Mouse (Mus musculus) G1E (cell line): ENCODE data around the gene Htr2a. TPM values are rescaled to one million over a fixed set of nuclear protein-coding genes. Genes with fewer than 3 reads are reported as not detected.
A peak's percentile ranks its signal among the peaks of the same experiment; 100 is the strongest.

Experiments
- ATAC-seq: 2 replicates; pipeline ENCODE4 v1.8.0; 2016; ENCODE audit warnings: mild to moderate bottlenecking; ENCODE audit not compliant: insufficient number of reproducible peaks, poor library complexity, low FRiP score, severe bottlenecking; ENCODE audit errors: extremely low read depth
- DNase-seq: peaks from one replicate; pipeline ENCODE4 v3.0.0; 2012; ENCODE audit warnings: low spot score
- H3K27me3 ChIP-seq: 2 replicates; pipeline ENCODE4 v1.6.1; 2012; ENCODE audit warnings: mild to moderate bottlenecking, low read length, inconsistent platforms; ENCODE audit not compliant: insufficient read depth
- H3K36me3 ChIP-seq: replicated peaks from 2 replicates; pipeline ENCODE3; 2012; ENCODE audit warnings: mild to moderate bottlenecking, inconsistent platforms
- H3K4me1 ChIP-seq: 2 replicates; pipeline ENCODE4 v1.6.1; 2012; ENCODE audit warnings: low read depth, low read length, inconsistent platforms, mixed read lengths; ENCODE audit not compliant: insufficient read depth
- H3K4me3 ChIP-seq: 2 replicates; pipeline ENCODE4 v1.5.1; 2012; ENCODE audit warnings: low read depth, mild to moderate bottlenecking, inconsistent platforms, low read length, moderate library complexity, mixed read lengths
- H3K9me3 ChIP-seq: replicated peaks from 2 replicates; pipeline ENCODE4 v1.6.1; 2012; ENCODE audit warnings: inconsistent platforms
- CTCF ChIP-seq: IDR thresholded peaks from 2 replicates; pipeline ENCODE4 v1.5.1; 2012; ENCODE audit warnings: low read depth, low read length, inconsistent platforms, mixed read lengths
- GATA1 ChIP-seq: IDR thresholded peaks from 2 replicates; pipeline ENCODE4 v1.6.1; 2012; ENCODE audit warnings: borderline replicate concordance, low read length, inconsistent platforms, mixed read lengths
- GATA2 ChIP-seq: IDR thresholded peaks from 2 replicates; pipeline ENCODE4 v1.6.1; 2012; ENCODE audit warnings: low read depth, low read length, inconsistent platforms, borderline replicate concordance
- POLR2AphosphoS5 ChIP-seq: IDR thresholded peaks from 2 replicates; pipeline ENCODE4 v1.6.1; 2012; ENCODE audit warnings: low read depth, low read length, inconsistent platforms; ENCODE audit not compliant: insufficient replicate concordance
- TAL1 ChIP-seq: conservative IDR thresholded peaks from 2 replicates; pipeline ENCODE4 v1.6.1; 2012; ENCODE audit warnings: low read depth, low read length, inconsistent platforms, mixed read lengths
- polyA plus RNA-seq: library from polyadenylated mRNA; stranded (reverse); fragments of >175 nt; gene quantifications from 2 replicates; pipeline ENCODE4 v1.2.3, GENCODE M21; 2012
- total RNA-seq, 2 experiments: library from RNA; stranded (forward) in 1 of 2; stranded (reverse) in 1 of 2; fragments of 200-1000 nt in 1 of 2; fragments of >200 nt in 1 of 2; fragmentation: Nextera tagmentation in 1 of 2; gene quantifications; 2 replicates each; pipeline ENCODE4 v1.2.3; 2014 to 2017

The Htr2a gene
- total RNA-seq (2014; fragmentation: Nextera tagmentation) = not detected in 2 replicates
- 0.06 and 0.16 TPM in 2 replicates for total RNA-seq (2017)
- polyA plus RNA-seq = not detected in 2 replicates

GRCm38 (mm10) chr14:74640819-74641381, at the start of gene Htr2a:
TSS of gene Htr2a (plus strand) at chr14:74640840.
- Histone ChIP-seq H3K9me3 (no peaks in the 10 kb centered on the region), H3K4me1 (peaks cover 62% of the 10 kb centered on the region), H3K36me3 (no peaks in the 10 kb centered on the region), H3K4me3 (no peak within 1 kb of the TSS), H3K27me3 (peaks cover 4% of the 10 kb centered on the region; the same call in 1 of the 2 replicates)
- DNase-seq (no peak), ATAC-seq (no peak)
- no peak for TF ChIP-seq GATA1
- no peak for TF ChIP-seq POLR2AphosphoS5
- TF ChIP-seq CTCF = no peak
- no peak for TF ChIP-seq TAL1

GRCm38 (mm10) chr14:74601333-74602087, 39.1 kb upstream of the Htr2a start:
- Histone ChIP-seq H3K4me1 (peaks cover 6% of the 10 kb centered on the region; the same call in 1 of the 2 replicates), H3K9me3 (no peaks in the 10 kb centered on the region), H3K4me3 (no peak overlapping the region), H3K36me3 (no peaks in the 10 kb centered on the region), H3K27me3 (peaks cover 13% of the 10 kb centered on the region)
- DNase-seq (no peak), ATAC-seq (no peak)
- TF ChIP-seq CTCF = no peak
- TF ChIP-seq GATA2 = no peak
- no peak for TF ChIP-seq TAL1
- no peak for TF ChIP-seq GATA1
- no peak for TF ChIP-seq POLR2AphosphoS5

- Histone ChIP-seq H3K4me1 (peaks cover 6% of the 10 kb centered on the region; the same call in 1 of the 2 replicates), H3K9me3 (no peaks in the 10 kb centered on the region), H3K27me3 (peaks cover 6% of the 10 kb centered on the region; the same call in 1 of the 2 replicates), H3K36me3 (no peaks in the 10 kb centered on the region), H3K4me3 (no peak overlapping the region)
- TF ChIP-seq POLR2AphosphoS5 = no peak
- no peak for TF ChIP-seq GATA2
- no peak for TF ChIP-seq TAL1
- peak; percentile 78 for TF ChIP-seq CTCF
- no peak for TF ChIP-seq GATA1
- DNase-seq = peak; percentile 23
- peak; percentile 31; the same call in 1 of the 2 replicates for ATAC-seq
Observed at GRCm38 (mm10) chr14:74602543-74602942, 38.1 kb upstream of the Htr2a start.

GRCm38 (mm10) chr14:74603131-74603766, 37.4 kb upstream of the Htr2a start:
- no peak overlapping the region for H3K4me3 ChIP-seq
- H3K27me3 ChIP-seq = peaks cover 6% of the 10 kb centered on the region; the same call in 1 of the 2 replicates
- no peaks in the 10 kb centered on the region for H3K9me3 ChIP-seq
- no peaks in the 10 kb centered on the region for H3K36me3 ChIP-seq
- TF ChIP-seq GATA1 = no peak
- no peak for TF ChIP-seq GATA2
- no peak for TF ChIP-seq CTCF
- TF ChIP-seq TAL1 = no peak
- no peak for TF ChIP-seq POLR2AphosphoS5
- peaks cover 6% of the 10 kb centered on the region; the same call in 1 of the 2 replicates for H3K4me1 ChIP-seq
- DNase-seq (no peak), ATAC-seq (no peak)

GRCm38 (mm10) chr14:74611326-74611725, 29.3 kb upstream of the Htr2a start:
- H3K4me3 ChIP-seq = no peak overlapping the region
- no peaks in the 10 kb centered on the region; the same call in 1 of the 2 replicates for H3K27me3 ChIP-seq
- no peak for TF ChIP-seq POLR2AphosphoS5
- no peak for TF ChIP-seq TAL1
- no peak for TF ChIP-seq GATA1
- no peak for DNase-seq
- H3K9me3 ChIP-seq = no peaks in the 10 kb centered on the region
- H3K4me1 ChIP-seq = no peaks in the 10 kb centered on the region
- H3K36me3 ChIP-seq = no peaks in the 10 kb centered on the region
- no peak for ATAC-seq

GRCm38 (mm10) chr14:74618858-74619257, 21.8 kb upstream of the Htr2a start:
- no peak for DNase-seq
- H3K27me3 ChIP-seq = peaks cover 5% of the 10 kb centered on the region
- no peaks in the 10 kb centered on the region for H3K36me3 ChIP-seq
- TF ChIP-seq POLR2AphosphoS5 (no peak), CTCF (peak; percentile 66)
- peaks cover 5% of the 10 kb centered on the region; the same call in 1 of the 2 replicates for H3K4me1 ChIP-seq
- H3K4me3 ChIP-seq = no peak overlapping the region
- peak; percentile 63; the same call in 1 of the 2 replicates for ATAC-seq
- H3K9me3 ChIP-seq = no peaks in the 10 kb centered on the region
